Mouse (Mus musculus): ENCODE measurements around the gene Ache.

Ache gene

DNA sequence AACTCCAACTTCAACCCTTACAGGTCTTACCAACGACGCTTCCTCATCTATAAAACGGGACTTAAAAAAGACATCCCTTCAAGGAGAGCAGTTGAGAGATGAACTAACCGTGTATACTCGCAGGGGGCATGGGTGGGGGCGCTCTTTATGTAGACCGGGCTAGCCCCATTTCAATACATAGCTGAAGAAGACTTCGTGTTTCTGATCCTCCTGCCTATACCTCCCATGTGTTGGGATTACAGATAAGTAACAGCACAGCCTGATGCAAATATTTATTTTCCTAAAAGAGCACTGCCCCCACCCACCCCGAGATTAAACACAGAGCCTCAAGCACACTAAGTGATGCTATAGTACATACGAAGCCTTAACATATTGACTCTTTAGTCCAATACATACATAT lies 47.0 kb downstream of the Ache start:
- DNase-seq, result no peak

DNA sequence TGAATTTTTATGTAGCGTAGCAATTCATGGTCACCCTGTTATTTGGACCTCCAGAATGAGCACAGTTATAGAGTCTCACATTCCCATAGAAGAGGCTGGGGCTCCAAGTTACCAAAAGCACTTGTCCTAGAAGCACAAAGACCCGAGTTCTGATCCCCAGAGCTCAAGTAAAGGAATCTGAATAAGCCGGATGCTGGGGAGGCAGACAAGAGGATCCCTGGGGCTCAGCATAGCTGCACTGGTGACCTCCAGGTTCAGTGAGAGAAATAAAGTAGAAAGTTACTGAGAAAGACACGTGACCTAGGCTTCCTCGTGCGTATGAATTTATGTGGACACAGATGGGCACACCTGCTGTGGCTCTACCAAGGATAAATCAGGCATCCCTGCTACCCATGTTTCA lies 47.7 kb downstream of the Ache start:
- no peak for DNase-seq

DNA sequence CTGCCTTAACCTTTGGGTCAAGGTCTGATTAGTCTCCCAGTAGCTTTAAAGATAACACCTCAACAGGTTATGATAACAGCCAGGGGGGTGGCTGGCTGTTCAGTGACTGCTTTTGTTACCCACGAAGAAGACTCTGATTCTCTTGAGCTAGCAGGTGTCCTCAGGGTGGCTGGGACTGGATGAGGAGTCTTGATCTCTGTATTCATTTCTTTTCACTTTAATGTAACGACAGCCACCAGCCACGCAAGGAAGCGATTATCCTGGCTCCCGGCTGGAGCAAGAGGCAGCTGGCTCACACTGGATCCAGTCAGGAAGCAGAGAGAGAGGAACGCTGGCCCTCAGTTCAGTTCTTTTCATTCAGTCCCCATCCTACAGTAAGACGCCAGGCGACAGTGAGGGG lies 49.9 kb downstream of the Ache start:
- DNase-seq, result no peak

DNA sequence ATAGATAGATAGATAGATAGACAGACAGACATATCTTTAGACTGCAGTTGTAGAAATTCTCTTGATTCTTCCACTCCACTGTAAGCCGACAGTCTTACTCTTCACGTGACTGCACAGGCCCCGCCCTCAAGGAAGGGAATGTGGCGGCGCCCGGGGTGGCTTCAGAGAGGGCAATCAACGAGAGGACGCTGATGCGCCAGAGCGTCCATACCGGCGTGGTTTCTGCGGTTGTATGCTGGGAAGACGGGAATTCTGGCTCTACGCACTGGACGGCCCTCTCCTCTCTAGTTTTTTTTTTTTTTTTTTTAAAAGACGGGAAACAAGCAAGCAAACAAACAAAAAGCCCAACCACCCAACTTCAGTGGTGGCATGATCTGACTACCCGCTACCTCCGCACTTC lies 50.9 kb downstream of the Ache start:
- peak; percentile 94 for DNase-seq

DNA sequence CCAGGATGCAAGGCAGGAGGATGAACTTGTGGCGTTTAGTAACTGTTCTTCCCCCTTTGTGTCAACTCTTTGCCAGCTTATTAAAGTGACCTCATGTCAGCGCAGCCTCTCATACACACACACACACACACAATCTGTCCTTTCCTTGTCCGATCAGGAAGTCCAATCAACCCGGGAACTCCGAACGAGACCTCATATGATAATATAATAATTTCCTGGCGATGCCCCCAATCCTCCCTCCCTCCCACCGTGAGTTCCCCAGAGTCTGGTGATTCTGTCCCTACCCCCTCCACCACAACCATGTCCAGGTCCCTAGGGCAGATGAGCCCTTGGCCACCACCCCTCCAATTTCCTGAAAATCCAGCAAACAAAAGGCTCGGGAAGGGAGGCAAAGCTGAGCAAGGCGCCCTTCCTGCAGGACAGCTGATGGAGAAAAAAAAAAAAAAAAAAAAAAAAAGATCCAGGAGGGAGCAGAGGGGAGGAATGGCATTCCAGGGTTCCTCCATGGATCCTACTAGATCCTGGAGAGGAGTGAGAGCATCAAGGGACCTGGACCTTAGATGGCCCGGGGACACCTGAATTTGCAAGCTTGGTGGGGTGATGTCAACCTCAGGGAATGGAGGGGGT lies 51.5 kb downstream of the Ache start:
- DNase-seq, result no peak

DNA sequence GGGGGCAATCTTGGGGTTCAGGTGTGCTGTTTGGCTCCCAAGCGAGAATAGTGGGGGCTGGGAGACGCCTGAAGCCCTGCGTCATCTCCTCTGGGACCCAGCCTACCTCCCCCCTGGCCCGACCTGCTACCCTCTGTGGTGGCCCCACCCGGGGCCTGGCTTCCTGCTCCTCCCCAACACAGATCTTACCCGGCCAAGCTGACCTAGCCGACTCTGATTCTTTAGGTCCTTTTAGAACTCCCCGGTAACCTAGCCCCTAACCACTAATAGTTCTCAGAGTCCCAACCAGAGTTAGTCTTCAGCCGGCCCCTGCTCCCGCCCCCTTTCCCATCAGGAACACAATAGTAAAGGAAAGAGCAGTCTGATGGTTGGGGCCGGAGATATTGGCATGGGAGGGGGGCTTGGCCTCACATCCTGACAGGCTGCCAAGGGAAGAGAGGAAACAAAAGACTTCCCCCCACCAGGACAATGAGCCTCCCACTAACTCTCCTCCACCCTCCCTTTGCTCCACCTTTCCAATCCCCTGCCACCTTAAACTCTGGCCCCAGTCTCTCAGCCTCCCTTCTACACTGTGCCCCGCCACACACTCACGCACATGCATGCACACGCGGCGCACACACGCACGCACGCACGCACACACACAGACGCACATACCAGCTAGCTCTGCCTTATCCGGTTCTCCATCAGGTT lies 52.1 kb downstream of the Ache start:
- DNase-seq, result peak; percentile 22

DNA sequence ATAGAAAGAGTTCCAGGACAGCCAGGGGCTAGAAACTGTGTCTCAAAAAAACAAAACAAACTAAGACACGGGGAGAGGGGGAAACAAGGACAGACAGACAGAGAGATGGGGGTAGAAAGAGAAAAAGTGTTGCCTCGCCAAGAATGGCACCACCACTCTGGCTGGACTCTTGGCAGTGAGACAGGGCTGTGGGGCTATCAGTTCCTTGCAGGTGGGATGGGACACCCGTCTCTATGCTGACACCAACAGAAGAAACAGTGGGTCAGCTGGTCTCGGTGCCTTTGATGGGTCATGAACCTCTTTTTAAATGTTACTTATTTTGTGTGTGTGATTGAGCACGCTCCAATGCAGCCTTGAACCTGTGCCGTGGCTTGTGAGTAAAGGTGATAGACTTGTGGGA lies 52.9 kb downstream of the Ache start:
- no peak for DNase-seq

- no peak for DNase-seq
Measured at GRCm38 (mm10) chr5:137342407-137343012, 55.2 kb downstream of the Ache start.

DNA sequence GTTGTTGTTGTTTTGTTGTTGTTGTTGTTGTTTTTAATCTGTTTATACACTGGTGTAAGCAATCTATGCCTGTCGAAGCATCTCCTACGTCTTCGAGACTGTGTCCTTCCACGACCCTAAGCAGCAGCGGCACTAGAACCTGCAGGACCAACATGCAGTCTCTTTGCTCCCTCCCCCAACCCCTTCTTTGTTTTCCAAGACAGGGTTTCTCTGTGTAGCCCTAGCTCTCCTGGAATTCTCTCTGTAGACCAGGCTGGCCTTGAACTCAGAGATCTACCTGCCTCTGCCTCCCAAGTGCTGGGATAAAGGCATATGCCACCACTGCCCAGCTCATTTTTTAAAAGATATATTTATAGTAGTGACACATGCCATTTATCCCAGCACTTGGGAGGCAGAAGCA lies 56.1 kb downstream of the Ache start:
- DNase-seq, result no peak

DNA sequence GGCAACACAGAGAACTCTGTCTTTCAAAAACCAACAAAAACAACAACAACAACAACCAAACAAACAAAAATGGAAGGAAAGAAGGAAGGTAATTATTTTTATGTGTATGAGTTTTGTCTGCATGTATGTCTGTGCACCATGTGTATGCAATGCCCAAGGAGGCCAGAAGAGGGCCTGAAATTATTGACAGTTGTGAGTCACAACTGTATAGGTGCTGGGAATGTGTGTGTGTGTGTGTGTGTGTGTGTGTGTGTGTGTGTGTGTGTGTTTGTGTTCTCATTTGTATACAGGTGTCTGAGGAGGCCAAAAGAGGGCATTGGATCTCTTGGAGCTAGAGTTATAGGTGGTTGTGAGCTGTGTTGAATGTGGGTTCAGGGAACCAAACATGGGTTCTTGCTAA lies 56.5 kb downstream of the Ache start:
- no peak for DNase-seq

All from right cerebral cortex, adult 18-20 months (tissue).